Mouse (Mus musculus) ES-E14 (cell line): Measurements from ENCODE around the gene Hyal2. TPM values are rescaled to one million over a fixed set of nuclear protein-coding genes. Genes with fewer than 3 reads are reported as not detected.
A peak's percentile ranks its signal among the peaks of the same experiment; 100 is the strongest.

ENCODE experiments used
- DNase-seq: peaks from one replicate; pipeline ENCODE4 v3.0.0-alpha.2; 2013; ENCODE audit warnings: low read depth, low spot score
- H3K27ac ChIP-seq: 2 replicates; pipeline ENCODE4 v1.5.1; 2012; ENCODE audit warnings: low read depth, mild to moderate bottlenecking, low read length, moderate library complexity, mixed read lengths; ENCODE audit not compliant: poor library complexity, insufficient read depth, severe bottlenecking
- H3K36me3 ChIP-seq: 2 replicates; pipeline ENCODE4 v1.6.1; 2012; ENCODE audit warnings: mild to moderate bottlenecking, low read length, moderate library complexity, mixed read lengths; ENCODE audit not compliant: control insufficient read depth, poor library complexity, insufficient read depth, severe bottlenecking
- H3K4me1 ChIP-seq, 2 experiments: fragments of 150-350 bp in 1 of 2; sonication (generic) in 1 of 2; 2 replicates each; pipeline ENCODE4 v1.6.1; 2012; ENCODE audit warnings: low read length in 2 of 2, mild to moderate bottlenecking in 1 of 2, mixed read lengths in 1 of 2; ENCODE audit not compliant: control insufficient read depth in 2 of 2, insufficient read depth in 2 of 2, poor library complexity in 1 of 2
- H3K4me3 ChIP-seq, 2 experiments: fragments of 150-350 bp in 1 of 2; sonication (generic) in 1 of 2; 2 replicates each; pipeline ENCODE4 v1.5.1; 2012; ENCODE audit warnings: low read length in 2 of 2, low read depth in 1 of 2, mild to moderate bottlenecking in 1 of 2, mixed read lengths in 1 of 2; ENCODE audit not compliant: insufficient read depth in 1 of 2, poor library complexity in 1 of 2, severe bottlenecking in 1 of 2
- H3K9ac ChIP-seq: 2 replicates; pipeline ENCODE4 v1.6.1; 2012; ENCODE audit warnings: low read depth, mild to moderate bottlenecking, low read length, mixed read lengths; ENCODE audit not compliant: poor library complexity, insufficient read depth, severe bottlenecking
- H3K9me3 ChIP-seq: fragments of 150-350 bp; sonication (generic); 2 replicates; pipeline ENCODE4 v1.6.1; 2012; ENCODE audit warnings: low read depth, mild to moderate bottlenecking, low read length; ENCODE audit not compliant: control insufficient read depth, insufficient read depth
- CHD2 ChIP-seq: IDR thresholded peaks from 2 replicates; pipeline ENCODE4 v1.6.1; 2014; ENCODE audit warnings: mild to moderate bottlenecking, low read depth, low read length, inconsistent platforms
- HCFC1 ChIP-seq: IDR thresholded peaks from 2 replicates; pipeline ENCODE4 v1.6.1; 2012; ENCODE audit warnings: low read length, inconsistent platforms, borderline replicate concordance; ENCODE audit not compliant: insufficient read depth
- MAFK ChIP-seq: IDR thresholded peaks from 2 replicates; pipeline ENCODE4 v1.6.1; 2014; ENCODE audit warnings: mild to moderate bottlenecking, low read depth, low read length, inconsistent platforms; ENCODE audit not compliant: insufficient read depth
- ZC3H11A ChIP-seq: IDR thresholded peaks from 2 replicates; pipeline ENCODE4 v1.6.1; 2012; ENCODE audit warnings: low read depth, mild to moderate bottlenecking, inconsistent platforms, low read length, borderline replicate concordance
- ZNF384 ChIP-seq: IDR thresholded peaks from 2 replicates; pipeline ENCODE4 v1.6.1; 2012; ENCODE audit warnings: low read depth, low read length, inconsistent platforms
- in situ Hi-C, 2 experiments: fragments of 600-800 bp; cut with MboI; formaldehyde crosslinking; loops; one replicate each; pipeline ENCODE4 v1.15.1; 2025; ENCODE audit warnings: low sequenced_read_pairs in 2 of 2, inconsistent platforms in 1 of 2; ENCODE audit not compliant: unreplicated experiment in 2 of 2
- total RNA-seq: library from RNA; depleted of rRNA; stranded (reverse); fragments of 300-350 nt; gene quantifications from 2 replicates; pipeline ENCODE4 v1.2.3, GENCODE M21; 2012

The Hyal2 gene
- total RNA-seq, 1 experiment = 68.1 TPM

DNA sequence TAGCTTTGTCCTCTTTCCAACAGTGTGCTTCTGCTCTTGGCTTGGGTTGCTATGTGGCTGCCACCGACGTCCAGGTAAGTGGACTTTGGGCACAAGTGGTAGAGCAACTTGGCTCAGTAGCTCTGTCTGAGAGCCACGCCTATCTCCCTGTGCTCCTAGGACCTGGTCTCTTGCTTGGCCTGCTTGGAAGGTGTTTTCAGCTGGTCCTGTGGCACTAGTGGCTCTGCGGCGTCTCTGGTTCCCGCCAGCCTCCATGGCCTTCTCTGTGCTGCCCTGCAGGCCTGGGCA lies 23.0 kb downstream of the Hyal2 start:
- in situ Hi-C loops = no loop called here

DNA sequence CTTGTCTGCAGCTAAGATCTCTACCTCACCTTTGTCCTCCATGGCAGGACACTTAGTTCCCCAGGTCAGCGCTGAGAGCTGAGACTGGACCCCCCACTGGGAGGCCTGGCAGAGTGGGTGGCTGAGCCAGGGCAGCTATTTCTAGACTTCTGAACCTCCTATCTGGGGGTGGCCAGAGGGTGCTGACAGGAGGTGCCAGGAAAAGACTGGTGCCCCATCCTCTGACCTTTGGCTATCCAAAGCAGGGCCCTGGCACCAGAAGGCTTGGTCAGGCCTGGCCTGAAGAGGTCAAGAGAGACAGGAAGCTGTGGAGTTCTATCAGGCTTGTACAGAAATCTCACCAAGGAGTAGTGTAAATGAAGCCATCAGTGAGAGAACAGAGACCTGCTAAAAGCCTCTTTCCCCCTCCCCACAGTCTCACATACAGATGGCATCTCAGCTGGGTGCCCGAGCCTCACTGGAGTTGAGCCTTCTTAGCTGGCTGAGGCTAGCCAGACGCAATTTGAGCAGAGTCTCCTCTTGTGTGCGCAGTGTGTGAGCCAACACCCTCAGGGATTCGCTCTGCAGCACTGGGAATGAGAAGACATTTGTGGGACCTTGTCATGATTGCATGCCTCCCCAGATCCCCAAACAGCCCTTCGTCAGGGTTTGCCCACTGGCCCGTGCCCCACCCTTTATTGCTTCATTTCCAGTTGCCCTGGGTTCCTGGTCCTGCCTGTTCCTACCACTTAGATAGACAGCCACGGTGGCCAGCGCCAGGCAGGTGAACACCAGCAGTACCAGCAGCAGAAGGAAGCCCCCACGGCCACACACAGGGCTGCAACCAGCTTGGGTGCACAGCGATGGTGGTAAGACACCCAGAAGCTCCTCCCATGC lies 25.6 kb downstream of the Hyal2 start:
- H3K36me3 ChIP-seq = peaks cover 46% of the 10 kb centered on the region
- no peak overlapping the region for H3K4me3 ChIP-seq
- H3K4me1 ChIP-seq = peaks cover 0 to 22% of the 10 kb centered on the region in 2 experiments; a peak in 1 of 4 replicates
- H3K9me3 ChIP-seq = no peaks in the 10 kb centered on the region
- no peak for DNase-seq
- in situ Hi-C loops = no loop called here
- no peak overlapping the region for H3K9ac ChIP-seq
- H3K27ac ChIP-seq = no peak overlapping the region
- no peak for TF ChIP-seq HCFC1
- no peak for TF ChIP-seq MAFK
- TF ChIP-seq CHD2 = no peak
- no peak for TF ChIP-seq ZNF384
- no peak for TF ChIP-seq ZC3H11A

More for the DNA sequence above, 23.0 kb downstream of the Hyal2 start:
- H3K36me3 ChIP-seq = peaks cover 46% of the 10 kb centered on the region
- H3K4me1 ChIP-seq = peaks cover 0 to 25% of the 10 kb centered on the region in 2 experiments; a peak in 2 of 4 replicates
- TF ChIP-seq MAFK = no peak
- no peak for TF ChIP-seq CHD2
- TF ChIP-seq ZNF384 = no peak
- no peak for TF ChIP-seq ZC3H11A
- TF ChIP-seq HCFC1 = no peak
- no peak overlapping the region for H3K4me3 ChIP-seq
- no peak for DNase-seq
- H3K9me3 ChIP-seq = no peaks in the 10 kb centered on the region
- peak overlapping the region; percentile 6; the same call in 1 of the 2 replicates for H3K27ac ChIP-seq
- no peak overlapping the region for H3K9ac ChIP-seq

DNA sequence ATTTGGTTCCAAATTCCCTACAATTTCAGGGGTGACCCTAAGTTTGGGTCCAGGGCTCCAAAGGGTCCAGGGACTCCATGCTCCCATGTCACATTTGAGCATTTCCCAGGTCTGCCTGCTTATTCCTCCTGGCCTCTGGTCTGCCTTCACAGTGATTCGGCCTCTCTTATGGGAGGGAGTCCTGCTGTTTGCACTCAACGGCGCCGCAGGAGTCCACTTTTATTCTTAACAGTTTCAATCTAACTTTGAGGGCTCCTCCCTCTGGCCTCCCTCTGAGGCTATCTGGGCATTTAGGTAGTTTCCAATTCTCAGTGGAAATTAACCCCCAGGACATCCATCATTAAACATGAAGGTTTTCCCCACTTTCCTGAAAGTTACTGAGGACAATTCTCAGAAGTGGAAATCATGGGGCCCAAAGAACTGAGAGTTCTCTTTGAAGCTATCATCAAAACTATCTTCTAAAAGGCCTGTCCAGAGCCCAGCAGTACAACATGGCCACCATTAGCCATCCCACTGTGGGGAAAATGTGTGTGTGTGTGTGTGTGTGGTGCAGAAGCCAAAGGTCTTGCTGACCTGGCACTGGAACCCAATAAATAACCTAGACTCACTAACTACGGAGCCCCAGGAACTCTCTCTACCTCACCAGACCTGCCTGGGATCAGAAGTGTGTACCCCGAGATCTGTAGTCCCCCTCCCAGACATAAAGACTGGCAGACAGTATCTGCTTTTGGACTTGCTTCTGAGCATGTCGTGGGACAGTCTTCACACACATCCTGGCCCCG lies 26.7 kb downstream of the Hyal2 start:
- peaks cover 0 to 27% of the 10 kb centered on the region in 2 experiments; a peak in 2 of 4 replicates for H3K4me1 ChIP-seq
- DNase-seq = peak; percentile 81
- H3K27ac ChIP-seq = no peak overlapping the region
- no peak overlapping the region for H3K4me3 ChIP-seq
- in situ Hi-C loops = no loop called here
- peaks cover 46% of the 10 kb centered on the region for H3K36me3 ChIP-seq
- H3K9me3 ChIP-seq = no peaks in the 10 kb centered on the region
- TF ChIP-seq MAFK = no peak
- TF ChIP-seq ZNF384 = no peak
- TF ChIP-seq CHD2 = no peak
- TF ChIP-seq ZC3H11A = no peak
- TF ChIP-seq HCFC1 = no peak
- H3K9ac ChIP-seq = no peak overlapping the region

DNA sequence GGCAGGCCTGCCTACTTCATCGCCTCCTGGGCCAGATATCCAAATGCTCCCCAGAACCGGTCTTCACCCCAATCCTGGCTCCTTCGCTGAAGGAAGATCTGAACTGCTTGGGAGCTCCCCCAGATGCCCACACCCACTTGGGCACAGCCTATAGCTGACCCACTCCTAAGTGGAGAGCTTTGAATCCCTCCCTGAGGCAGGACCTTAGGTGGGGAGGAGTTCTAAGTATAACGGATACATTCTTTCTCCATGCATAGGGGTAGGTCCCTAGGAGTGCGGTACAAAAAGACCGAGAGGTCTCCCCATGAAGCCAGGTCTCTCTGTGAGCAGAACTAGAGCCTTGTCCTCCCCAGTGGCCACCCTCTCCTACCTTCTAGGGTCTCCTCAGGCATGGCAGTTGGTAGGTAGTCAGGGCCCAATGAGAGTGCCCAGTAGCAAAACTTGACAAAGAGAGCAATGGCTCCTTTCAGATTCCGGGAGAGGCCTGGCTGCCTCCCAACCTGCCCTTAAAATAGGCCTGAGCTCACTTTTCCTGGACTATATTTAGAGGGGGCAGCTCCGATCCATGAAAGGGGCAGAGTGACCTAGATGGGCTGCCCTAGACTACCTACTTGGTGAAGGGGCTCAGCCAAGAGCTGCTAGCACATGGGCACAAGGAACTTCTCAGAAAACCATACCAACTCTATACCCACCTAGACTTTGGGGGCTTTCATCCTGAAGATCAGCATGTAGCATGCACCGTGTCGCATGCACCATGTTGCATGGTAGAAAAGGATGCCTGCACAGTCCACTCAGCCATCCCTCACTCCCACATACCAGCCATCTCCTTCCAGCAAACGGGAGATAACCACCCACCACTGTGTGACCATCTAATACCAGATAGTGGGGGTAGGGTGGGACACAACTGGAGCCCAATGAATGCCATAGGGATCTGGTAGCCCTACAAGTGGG lies 29.1 kb downstream of the Hyal2 start:
- no peak overlapping the region for H3K4me3 ChIP-seq
- in situ Hi-C loops = no loop called here

More for the DNA sequence above, 29.1 kb downstream of the Hyal2 start:
- no peak for TF ChIP-seq ZNF384
- no peak for TF ChIP-seq MAFK
- TF ChIP-seq ZC3H11A = no peak
- TF ChIP-seq HCFC1 = no peak
- no peak for TF ChIP-seq CHD2
- Histone ChIP-seq H3K4me1 (peaks cover 4 to 25% of the 10 kb centered on the region in 2 experiments; a peak in 2 of 4 replicates), H3K9ac (no peak overlapping the region), H3K36me3 (peaks cover 22% of the 10 kb centered on the region), H3K27ac (no peak overlapping the region), H3K9me3 (no peaks in the 10 kb centered on the region)
- DNase-seq = no peak
